Mouse (Mus musculus) hindbrain, embryonic 16.5 days (tissue): Measurements from ENCODE around the gene Ctdsp1. TPM values are rescaled to one million over a fixed set of nuclear protein-coding genes. Genes with fewer than 3 reads are reported as not detected.
A peak's percentile ranks its signal among the peaks of the same experiment; 100 is the strongest.

Experiments used
- ATAC-seq: fragments of 200-750 bp; cut with Nextera tagmentation; 2 replicates; pipeline ENCODE4 v1.8.0; 2017; ENCODE audit warnings: moderate TSS enrichment, moderate library complexity
- H3K27ac ChIP-seq: fragments of 300-500 bp; sonication (generic); 2 replicates; pipeline ENCODE4 v1.5.1; 2014; ENCODE audit warnings: low read depth, mild to moderate bottlenecking, control low read depth, low read length, moderate library complexity
- H3K27me3 ChIP-seq: fragments of 300-500 bp; sonication (generic); replicated peaks from 2 replicates; pipeline ENCODE4 v1.6.1; 2014; ENCODE audit warnings: low read length; ENCODE audit not compliant: control insufficient read depth, insufficient read depth
- H3K36me3 ChIP-seq: fragments of 300-500 bp; sonication (generic); 2 replicates; pipeline ENCODE4 v1.6.1; 2014; ENCODE audit warnings: mild to moderate bottlenecking, low read length, moderate library complexity, mixed read lengths; ENCODE audit not compliant: control insufficient read depth, insufficient read depth
- H3K4me1 ChIP-seq: fragments of 300-500 bp; sonication (generic); 2 replicates; pipeline ENCODE4 v1.6.1; 2014; ENCODE audit warnings: low read depth, low read length; ENCODE audit not compliant: control insufficient read depth, insufficient read depth
- H3K4me2 ChIP-seq: fragments of 300-500 bp; sonication (generic); 2 replicates; pipeline ENCODE4 v1.6.1; 2014; ENCODE audit warnings: mild to moderate bottlenecking, low read length, control low read depth, moderate library complexity
- H3K4me3 ChIP-seq: fragments of 300-500 bp; sonication (generic); 2 replicates; pipeline ENCODE4 v1.5.1; 2014; ENCODE audit warnings: mild to moderate bottlenecking, low read length, control low read depth, moderate library complexity
- H3K9ac ChIP-seq: fragments of 300-500 bp; sonication (generic); 2 replicates; pipeline ENCODE4 v1.6.1; 2014; ENCODE audit warnings: low read depth, mild to moderate bottlenecking, control low read depth, low read length, moderate library complexity
- H3K9me3 ChIP-seq: fragments of 300-500 bp; sonication (generic); 2 replicates; pipeline ENCODE4 v1.6.1; 2014; ENCODE audit warnings: mild to moderate bottlenecking, low read length, moderate library complexity; ENCODE audit not compliant: control insufficient read depth
- WGBS: fragments of 180-500 bp; shearing (Covaris S2); extraction: QIAGEN DNeasy Blood & Tissue Kit; methylation state at CpG from one replicate; pipeline ENCODE4 v1.1.7; 2014; 5-methylcytosine and 5-hydroxymethylcytosine counted together
- polyA plus RNA-seq: library from polyadenylated mRNA; unstranded; fragments of >200 nt; fragmentation: Nextera tagmentation; extraction: Ambion mirVana; gene quantifications from 2 replicates; pipeline ENCODE4 v1.2.1, GENCODE M21; 2015

The Ctdsp1 gene
- polyA plus RNA-seq, 1 experiment from 2014 or later, result 20.0 TPM

DNA sequence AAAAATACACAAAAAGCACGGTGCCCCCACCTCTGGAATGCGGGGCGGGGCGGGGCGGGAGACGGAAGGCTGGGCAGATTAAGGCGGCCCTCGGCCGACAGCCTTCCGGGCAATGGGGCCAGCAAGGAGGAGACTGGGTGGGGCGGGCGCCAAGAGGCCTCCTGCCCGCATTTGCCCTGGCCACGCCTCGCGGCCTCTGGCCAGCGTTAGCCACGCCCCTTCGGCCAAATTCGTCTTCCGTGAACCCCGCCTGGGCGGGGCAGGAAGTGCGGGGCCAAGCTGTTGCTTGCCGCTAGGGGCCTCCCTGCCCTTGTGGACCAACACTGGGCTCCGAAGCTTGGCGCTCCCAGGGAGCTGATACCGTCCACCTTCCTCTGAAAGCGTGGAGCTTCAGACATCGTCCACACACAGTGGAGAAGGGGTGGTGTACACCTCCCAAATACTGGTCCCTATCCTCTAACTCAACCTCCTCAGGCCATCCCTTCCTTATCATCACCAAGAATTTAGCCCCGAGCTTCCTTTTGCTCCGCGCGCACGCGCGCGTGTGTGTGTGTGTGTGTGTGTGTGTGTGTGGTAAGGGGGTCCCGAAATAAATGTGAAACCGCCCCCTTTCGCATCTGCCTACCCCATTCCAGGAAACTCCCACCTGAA is 6.1 kb downstream of the Ctdsp1 start:
- WGBS, result under 1% methylated on average over 41 of the region's 41 CpGs
- Histone ChIP-seq H3K9ac (peak overlapping the region; percentile 63), H3K27me3 (no peaks in the 10 kb centered on the region), H3K4me1 (peaks cover 7% of the 10 kb centered on the region), H3K4me2 (peak overlapping the region; percentile 92), H3K9me3 (no peaks in the 10 kb centered on the region), H3K36me3 (peaks cover 7% of the 10 kb centered on the region), H3K4me3 (peak overlapping the region; percentile 48), H3K27ac (peak overlapping the region; percentile 69)
- peak; percentile 88 for ATAC-seq

DNA sequence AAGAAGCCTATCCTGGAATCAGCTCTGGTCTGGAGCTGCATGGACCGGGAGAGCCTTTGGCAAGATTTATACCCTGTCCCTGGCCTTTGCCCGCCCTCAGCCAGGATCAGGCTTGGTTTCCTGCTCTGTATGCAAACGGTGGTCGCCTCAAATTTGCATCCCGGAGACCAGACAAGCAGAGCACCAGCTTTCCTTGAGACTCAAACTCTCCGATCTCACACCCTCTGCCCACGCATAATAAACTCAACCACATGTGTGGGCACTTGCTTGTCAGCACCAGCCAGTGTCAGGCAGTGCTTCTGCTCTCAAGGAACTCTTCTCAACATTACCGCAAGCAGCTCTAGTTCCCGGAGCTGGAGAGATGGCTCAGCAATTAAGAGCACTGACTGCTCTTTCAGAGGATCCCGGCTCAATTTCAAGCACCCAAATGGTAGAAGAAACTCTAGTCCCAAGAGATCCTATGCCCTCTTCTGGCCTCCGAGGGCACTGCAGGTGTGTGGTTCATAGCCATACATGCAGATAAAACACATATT is 6.7 kb downstream of the Ctdsp1 start:
- H3K27ac ChIP-seq, result peak overlapping the region; percentile 69
- H3K4me3 ChIP-seq, result peak overlapping the region; percentile 48
- H3K4me2 ChIP-seq, result peak overlapping the region; percentile 92
- H3K4me1 ChIP-seq, result peaks cover under 1% of the 10 kb centered on the region
- H3K9me3 ChIP-seq, result no peaks in the 10 kb centered on the region
- H3K27me3 ChIP-seq, result no peaks in the 10 kb centered on the region
- peak; percentile 21 for ATAC-seq
- H3K9ac ChIP-seq, result peak overlapping the region; percentile 63
- whole genome bisulfite sequencing, result 3% methylated on average over 11 of the region's 11 CpGs
- peaks cover 7% of the 10 kb centered on the region for H3K36me3 ChIP-seq

DNA sequence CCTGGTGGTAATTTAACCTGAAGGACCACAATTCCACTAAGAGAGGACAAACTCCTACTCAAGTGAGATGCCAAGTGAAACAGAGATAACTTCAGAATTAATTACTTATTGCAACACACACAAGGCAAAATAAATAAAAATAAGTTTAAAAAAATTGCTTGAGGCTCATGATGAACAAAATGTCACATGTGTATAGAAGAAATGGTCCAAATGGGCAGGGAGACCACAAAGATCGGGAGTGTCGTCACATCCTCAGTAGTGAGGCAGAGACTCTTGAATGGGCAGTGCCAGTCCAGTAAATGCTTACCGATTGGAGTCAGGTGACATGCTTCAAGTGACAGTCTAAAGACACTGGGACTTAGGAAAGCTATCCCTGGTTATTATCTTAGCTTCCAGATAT is 9.2 kb downstream of the Ctdsp1 start:
- ATAC-seq, result no peak
- no peak overlapping the region for H3K4me2 ChIP-seq
- H3K9me3 ChIP-seq, result no peaks in the 10 kb centered on the region

DNA sequence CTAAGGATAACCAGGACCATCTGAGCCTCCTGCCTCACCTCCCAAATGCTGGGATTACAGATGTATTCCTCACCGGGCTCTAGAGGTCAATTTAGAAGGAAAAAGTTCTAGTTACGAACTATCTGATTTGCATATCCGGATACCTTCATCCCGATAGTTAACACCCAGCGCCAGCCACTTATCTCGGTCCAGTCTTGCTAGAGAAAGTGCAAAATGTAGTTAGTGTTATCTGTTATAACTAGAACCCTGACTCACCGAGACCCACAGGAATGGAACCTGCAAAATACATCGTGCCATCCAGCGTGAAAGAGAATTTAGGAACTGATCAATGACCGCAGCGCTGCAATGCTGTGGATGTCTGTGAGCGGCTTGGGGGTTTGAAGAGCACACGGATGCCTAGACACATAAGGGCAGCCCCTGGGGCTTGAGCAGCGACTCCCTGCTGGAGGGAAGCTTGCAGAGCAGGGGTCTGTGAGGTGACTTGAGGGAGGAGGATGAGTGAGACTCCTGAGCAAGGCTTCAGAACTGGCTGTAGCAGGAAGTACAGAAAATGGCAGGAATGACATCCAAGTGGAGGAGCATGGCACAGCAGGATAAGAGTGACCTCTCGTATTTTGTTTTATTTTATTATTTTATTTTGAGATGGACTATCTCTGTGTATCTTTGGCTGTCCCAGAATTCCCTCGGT is 9.8 kb downstream of the Ctdsp1 start:
- Histone ChIP-seq H3K36me3 (no peaks in the 10 kb centered on the region), H3K27me3 (no peaks in the 10 kb centered on the region), H3K9ac (no peak overlapping the region), H3K4me2 (no peak overlapping the region), H3K27ac (no peak overlapping the region), H3K9me3 (no peaks in the 10 kb centered on the region), H3K4me1 (no peaks in the 10 kb centered on the region), H3K4me3 (no peak overlapping the region)
- ATAC-seq, result no peak
- 59% methylated on average over 16 of the region's 16 CpGs for WGBS

More for the DNA sequence above, 9.2 kb downstream of the Ctdsp1 start:
- no peaks in the 10 kb centered on the region for H3K27me3 ChIP-seq
- H3K4me1 ChIP-seq, result no peaks in the 10 kb centered on the region
- H3K27ac ChIP-seq, result no peak overlapping the region
- no peak overlapping the region for H3K4me3 ChIP-seq
- H3K9ac ChIP-seq, result no peak overlapping the region
- WGBS, result 83% methylated on average over 3 of the region's 3 CpGs
- no peaks in the 10 kb centered on the region for H3K36me3 ChIP-seq

DNA sequence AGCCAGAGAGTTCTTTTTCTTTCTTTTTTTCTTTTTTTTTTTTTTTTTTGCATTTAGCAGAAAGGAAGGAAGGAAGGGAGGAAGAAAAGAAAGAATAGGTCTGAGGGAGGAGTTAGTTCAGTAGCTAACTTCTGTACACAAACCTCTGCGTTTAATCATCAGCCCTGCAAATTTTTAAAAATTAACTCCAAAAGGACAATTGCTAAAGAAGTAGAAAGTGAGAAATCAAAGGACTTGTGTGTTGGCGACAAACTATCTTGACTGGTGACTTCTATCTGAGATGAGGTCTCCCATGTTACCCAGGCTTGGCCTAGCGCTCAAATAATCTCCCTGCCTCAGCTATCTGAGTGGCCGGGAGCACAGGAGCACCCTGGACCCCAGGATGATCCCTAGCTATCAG is 12.9 kb downstream of the Ctdsp1 start:
- H3K4me1 ChIP-seq, result no peaks in the 10 kb centered on the region
- no peaks in the 10 kb centered on the region for H3K9me3 ChIP-seq
- WGBS, result 93% methylated on average over 4 of the region's 4 CpGs
- no peak for ATAC-seq
- H3K4me3 ChIP-seq, result no peak overlapping the region
- no peaks in the 10 kb centered on the region for H3K36me3 ChIP-seq
- no peak overlapping the region for H3K4me2 ChIP-seq
- H3K27ac ChIP-seq, result no peak overlapping the region
- no peaks in the 10 kb centered on the region for H3K27me3 ChIP-seq
- no peak overlapping the region for H3K9ac ChIP-seq

DNA sequence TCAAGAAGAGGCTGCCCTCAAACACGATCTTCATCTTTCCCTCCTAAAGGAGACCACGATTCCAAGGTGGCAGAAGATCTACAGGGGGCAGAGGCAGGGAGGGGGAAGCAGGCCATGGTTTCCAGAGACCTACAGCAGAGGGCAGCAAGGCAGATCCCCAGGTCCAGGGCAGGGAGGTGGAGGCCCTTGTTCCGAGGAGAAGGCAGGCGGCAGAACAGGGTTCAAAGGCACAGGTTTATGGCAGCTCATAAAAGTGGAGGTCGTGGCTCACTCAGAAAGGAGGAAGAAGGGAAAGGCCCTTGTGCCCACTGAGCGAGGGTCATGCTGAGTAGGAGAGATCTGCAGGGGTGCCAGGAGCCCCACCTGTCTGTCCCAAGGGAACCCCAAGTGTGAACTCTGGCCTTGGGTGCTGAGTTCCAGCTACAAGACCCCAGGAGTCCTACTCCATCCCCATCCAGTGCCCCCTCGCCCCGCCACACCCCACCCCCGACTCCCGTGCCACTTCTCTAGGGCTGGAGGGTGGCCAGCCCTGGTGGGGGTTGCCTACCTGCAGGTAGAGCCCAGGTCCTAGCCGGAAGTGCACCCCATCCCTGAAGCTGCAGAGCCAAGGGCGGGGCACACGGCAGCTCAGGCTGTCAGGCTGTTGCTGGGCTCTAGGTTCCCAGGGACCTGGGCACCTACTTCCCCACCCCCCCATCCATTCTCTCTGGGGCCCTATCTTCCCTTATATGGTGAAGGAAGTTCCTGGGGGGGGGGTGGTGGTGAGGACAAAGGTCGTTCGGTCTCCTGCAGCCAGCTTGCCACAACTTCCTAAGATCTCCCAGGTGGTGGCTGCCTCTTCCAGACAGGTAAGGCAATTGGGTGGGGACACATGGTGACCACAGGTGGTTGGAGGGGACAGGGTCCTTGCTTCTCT is 17.5 kb downstream of the Ctdsp1 start, which contains the start of gene Vil1:
Gene Vil1 (plus strand): TSS at position 788 of the 916 bp plus-strand sequence.
- no peak within 1 kb of the TSS for H3K4me3 ChIP-seq
- H3K36me3 ChIP-seq, result no peaks in the 10 kb centered on the region
- no peak for ATAC-seq
- no peak within 1 kb of the TSS for H3K27ac ChIP-seq
- no peaks in the 10 kb centered on the region for H3K4me1 ChIP-seq
- H3K9me3 ChIP-seq, result no peaks in the 10 kb centered on the region
- no peak within 1 kb of the TSS for H3K9ac ChIP-seq
- H3K4me2 ChIP-seq, result no peak within 1 kb of the TSS
- 71% methylated on average over 15 of the region's 15 CpGs for WGBS
- no peaks in the 10 kb centered on the region for H3K27me3 ChIP-seq

DNA sequence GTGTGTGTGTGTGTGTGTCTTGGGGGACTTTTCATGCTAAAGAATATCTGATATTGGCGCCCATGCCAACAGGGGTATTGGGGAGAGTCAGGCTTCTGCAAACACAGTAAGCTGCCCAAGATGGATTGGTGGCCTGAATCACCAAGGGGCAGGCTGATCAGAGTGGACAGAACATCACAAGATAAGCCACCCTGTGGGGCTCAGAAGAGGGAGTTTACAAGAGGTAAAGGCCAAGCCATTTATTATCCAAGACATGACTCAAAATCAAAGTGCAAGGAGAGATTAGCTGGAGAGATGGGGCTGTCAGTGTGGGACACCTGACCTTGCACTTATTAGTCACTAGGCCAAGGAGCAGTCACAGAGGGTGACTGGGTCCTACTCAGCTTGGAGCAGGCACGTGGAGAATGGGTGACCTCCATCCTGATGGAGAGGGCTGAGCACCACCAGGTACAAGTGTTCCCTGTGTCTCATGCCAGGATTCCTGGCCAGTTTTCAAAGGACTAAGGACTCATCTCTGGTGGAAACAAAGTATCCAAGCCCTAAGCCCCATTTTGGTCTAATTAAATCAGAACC is 20.5 kb downstream of the Ctdsp1 start:
- Histone ChIP-seq H3K4me2 (no peak overlapping the region), H3K9ac (no peak overlapping the region), H3K27me3 (no peaks in the 10 kb centered on the region), H3K4me3 (no peak overlapping the region), H3K9me3 (no peaks in the 10 kb centered on the region), H3K36me3 (no peaks in the 10 kb centered on the region), H3K27ac (no peak overlapping the region), H3K4me1 (no peaks in the 10 kb centered on the region)
- ATAC-seq, result no peak
- WGBS, result 58% methylated on average over 2 of the region's 2 CpGs

DNA sequence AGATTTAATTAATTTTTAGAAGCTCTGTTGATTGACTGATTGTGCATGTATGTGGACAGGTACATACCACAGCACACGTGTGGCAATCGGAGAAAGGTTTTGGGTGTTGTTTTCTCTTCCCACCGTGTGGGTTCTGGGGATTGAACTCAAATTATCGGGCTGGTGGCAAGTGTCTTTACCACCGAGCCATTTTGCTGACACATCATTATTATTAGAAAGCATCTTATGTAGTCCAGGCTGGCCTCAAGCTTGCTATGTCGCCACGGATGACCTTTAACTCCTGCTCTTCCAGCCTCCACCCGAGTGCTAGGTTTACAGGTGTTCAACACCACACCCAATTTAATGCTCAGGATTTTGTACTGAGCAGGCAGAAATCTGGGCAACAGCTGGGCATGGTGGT is 21.4 kb downstream of the Ctdsp1 start:
- ATAC-seq, result no peak
- 85% methylated on average over 8 of the region's 8 CpGs for WGBS
- H3K4me1 ChIP-seq, result no peaks in the 10 kb centered on the region
- no peak overlapping the region for H3K27ac ChIP-seq
- no peaks in the 10 kb centered on the region for H3K27me3 ChIP-seq
- no peak overlapping the region for H3K9ac ChIP-seq
- no peak overlapping the region for H3K4me2 ChIP-seq
- no peaks in the 10 kb centered on the region for H3K36me3 ChIP-seq
- H3K9me3 ChIP-seq, result no peaks in the 10 kb centered on the region
- no peak overlapping the region for H3K4me3 ChIP-seq
